Mouse (Mus musculus) kidney, embryonic 15.5 days (tissue): ENCODE results near the gene Rab31. TPM values are rescaled to one million over a fixed set of nuclear protein-coding genes. Genes with fewer than 3 reads are reported as not detected.

Source experiments
- ATAC-seq: fragments of 200-750 bp; cut with Nextera tagmentation; replicated peaks from 2 replicates; pipeline ENCODE4 v1.8.0; 2017; ENCODE audit warnings: moderate TSS enrichment; ENCODE audit not compliant: low FRiP score
- H3K27ac ChIP-seq: fragments of 300-500 bp; sonication (generic); 2 replicates; pipeline ENCODE4 v1.5.1; 2015; ENCODE audit warnings: mild to moderate bottlenecking, inconsistent platforms
- H3K27me3 ChIP-seq: fragments of 300-500 bp; sonication (generic); 2 replicates; pipeline ENCODE4 v1.6.1; 2015; ENCODE audit warnings: inconsistent platforms
- H3K36me3 ChIP-seq: fragments of 300-500 bp; sonication (generic); 2 replicates; pipeline ENCODE4 v1.6.1; 2015; ENCODE audit warnings: inconsistent platforms
- H3K4me1 ChIP-seq: fragments of 300-500 bp; sonication (generic); 2 replicates; pipeline ENCODE4 v1.6.1; 2015; ENCODE audit warnings: inconsistent platforms
- H3K4me2 ChIP-seq: fragments of 300-500 bp; sonication (generic); 2 replicates; pipeline ENCODE4 v1.6.1; 2015; ENCODE audit warnings: moderate library complexity, mild to moderate bottlenecking, inconsistent platforms
- H3K4me3 ChIP-seq: fragments of 300-500 bp; sonication (generic); replicated peaks from 2 replicates; pipeline ENCODE4 v1.5.1; 2015; ENCODE audit warnings: mild to moderate bottlenecking, inconsistent platforms
- H3K9ac ChIP-seq: fragments of 300-500 bp; sonication (generic); 2 replicates; pipeline ENCODE4 v1.6.1; 2015; ENCODE audit warnings: mild to moderate bottlenecking, inconsistent platforms
- H3K9me3 ChIP-seq: fragments of 300-500 bp; sonication (generic); replicated peaks from 2 replicates; pipeline ENCODE4 v1.6.1; 2016; ENCODE audit warnings: inconsistent platforms
- WGBS: fragments of 180-500 bp; shearing (Covaris S2); methylation state at CpG from one replicate; pipeline ENCODE4 v1.1.7; 2015; ENCODE audit warnings: mixed read lengths; 5-methylcytosine and 5-hydroxymethylcytosine counted together
- polyA plus RNA-seq: library from polyadenylated mRNA; unstranded; fragments of >200 nt; fragmentation: Nextera tagmentation; extraction: Ambion mirVana; gene quantifications from 2 replicates; pipeline ENCODE4 v1.2.1, GENCODE M21; 2015

The Rab31 gene
- polyA plus RNA-seq: 32.9 and 33.6 TPM in 2 replicates

GRCm38 (mm10) chr17:65771951-65772934, at the start of gene Rab31:
Gene Rab31, minus strand, starts transcription at chr17:65772752.
- no peaks in the 10 kb centered on the region for H3K27me3 ChIP-seq
- H3K4me1 ChIP-seq: peaks cover 43% of the 10 kb centered on the region
- no peaks in the 10 kb centered on the region for H3K36me3 ChIP-seq
- H3K4me3 ChIP-seq: peak within 1 kb of the TSS; percentile 77
- H3K27ac ChIP-seq: peak within 1 kb of the TSS; percentile 58
- peak within 1 kb of the TSS; percentile 71 for H3K9ac ChIP-seq
- peak; percentile 90 for ATAC-seq
- H3K9me3 ChIP-seq: no peaks in the 10 kb centered on the region
- under 1% methylated on average over 75 of the region's 75 CpGs for WGBS
- H3K4me2 ChIP-seq: peak within 1 kb of the TSS; percentile 98

DNA sequence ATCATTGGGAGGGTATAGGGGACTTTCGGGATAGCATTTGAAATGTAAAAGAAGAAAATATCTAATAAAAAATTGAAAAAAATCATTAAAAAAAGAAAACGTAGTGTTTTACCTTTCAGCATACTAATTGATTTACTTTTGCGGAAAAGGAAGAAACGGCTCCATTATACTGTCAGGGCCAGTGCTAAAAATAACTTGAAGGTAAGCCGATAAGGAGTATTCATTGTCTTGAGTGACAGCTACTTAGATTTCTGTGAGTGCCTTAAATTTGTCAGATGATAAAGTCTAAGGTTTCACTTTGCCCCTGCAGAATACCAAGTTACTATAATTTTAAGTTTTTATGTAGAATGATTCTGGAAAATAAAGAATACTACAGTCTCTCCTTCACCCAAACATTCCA, 47.6 kb upstream of the Rab31 start:
- peaks cover 90% of the 10 kb centered on the region for H3K36me3 ChIP-seq
- ATAC-seq: no peak
- WGBS: 69% methylated on average over 5 of the region's 5 CpGs
- no peaks in the 10 kb centered on the region for H3K9me3 ChIP-seq
- no peak overlapping the region for H3K27ac ChIP-seq
- H3K4me2 ChIP-seq: no peak overlapping the region
- no peaks in the 10 kb centered on the region for H3K27me3 ChIP-seq
- no peak overlapping the region for H3K9ac ChIP-seq
- H3K4me1 ChIP-seq: no peaks in the 10 kb centered on the region
- no peak overlapping the region for H3K4me3 ChIP-seq

DNA sequence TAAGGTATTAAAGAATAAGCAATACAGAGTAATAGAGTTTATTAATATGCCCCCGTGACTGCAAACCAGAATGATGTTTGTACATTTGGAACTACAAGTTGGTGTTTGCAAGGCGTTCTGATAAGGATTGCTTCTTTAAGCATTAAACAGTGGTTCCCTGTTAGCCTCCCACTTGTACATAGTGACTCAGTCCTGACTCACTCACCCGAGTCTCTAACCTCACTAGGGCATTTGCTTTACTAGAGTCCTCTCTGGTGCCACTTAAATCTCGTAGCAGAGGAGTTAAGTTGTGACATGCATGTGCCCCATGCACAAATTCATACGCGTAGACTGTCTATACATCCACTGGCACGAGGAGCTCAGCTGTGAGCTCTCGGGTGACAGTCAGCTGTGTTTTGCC, 41.2 kb upstream of the Rab31 start:
- Histone ChIP-seq H3K36me3 (peaks cover 85% of the 10 kb centered on the region), H3K4me3 (no peak overlapping the region), H3K27me3 (no peaks in the 10 kb centered on the region), H3K9me3 (no peaks in the 10 kb centered on the region), H3K9ac (no peak overlapping the region), H3K4me2 (no peak overlapping the region), H3K4me1 (no peaks in the 10 kb centered on the region), H3K27ac (no peak overlapping the region)
- WGBS: 86% methylated on average over 8 of the region's 8 CpGs
- ATAC-seq: no peak

DNA sequence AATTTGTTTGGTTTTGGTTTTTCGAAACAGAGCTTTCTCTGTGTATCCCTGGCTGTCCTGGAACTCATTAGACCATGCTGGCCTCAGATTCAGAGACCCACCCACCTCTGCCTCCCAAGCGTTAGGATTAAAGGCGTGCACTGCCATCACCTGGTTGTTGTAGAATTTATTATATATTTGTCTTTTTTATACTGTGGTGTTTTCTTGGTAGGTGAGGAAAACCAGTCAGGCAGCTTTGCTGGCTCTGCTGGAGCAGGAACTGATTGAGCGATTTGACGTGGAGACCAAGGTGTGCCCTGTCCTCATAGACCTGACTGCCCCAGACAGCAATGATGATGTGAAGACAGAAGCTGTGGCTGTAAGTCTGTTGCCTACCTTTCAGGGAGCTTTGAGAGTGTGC, 38.5 kb upstream of the Rab31 start:
- no peak for ATAC-seq
- Histone ChIP-seq H3K9me3 (no peaks in the 10 kb centered on the region), H3K27me3 (no peaks in the 10 kb centered on the region), H3K9ac (no peak overlapping the region), H3K4me2 (no peak overlapping the region), H3K27ac (no peak overlapping the region), H3K4me1 (no peaks in the 10 kb centered on the region), H3K4me3 (no peak overlapping the region), H3K36me3 (peaks cover 62% of the 10 kb centered on the region)
- WGBS: 82% methylated on average over 5 of the region's 5 CpGs

- WGBS: 85% methylated on average over 2 of the region's 2 CpGs
- peaks cover 34% of the 10 kb centered on the region for H3K36me3 ChIP-seq
Measured at GRCm38 (mm10) chr17:65806416-65806815, 33.9 kb upstream of the Rab31 start.

DNA sequence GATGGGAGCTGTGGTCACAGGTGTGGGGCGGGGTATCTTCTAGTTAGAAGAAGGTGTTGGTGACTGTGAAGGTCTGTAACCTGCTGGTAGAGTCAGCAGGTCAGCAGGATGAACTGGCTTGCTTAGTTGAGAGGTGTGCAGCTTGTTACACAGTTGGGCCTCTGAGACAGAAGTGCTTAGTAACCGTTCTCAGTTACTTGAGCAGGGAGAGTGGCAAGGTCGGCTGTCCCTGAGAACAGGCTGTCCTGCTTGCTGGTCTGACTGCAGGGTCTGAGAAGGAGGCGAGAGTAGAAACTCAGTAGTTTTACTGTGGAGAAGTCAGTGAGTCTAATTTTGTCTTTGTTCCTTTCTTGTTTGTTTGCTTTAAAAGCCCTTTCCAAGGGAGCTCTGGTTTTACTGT, 33.4 kb upstream of the Rab31 start:
- WGBS: 65% methylated on average over 4 of the region's 4 CpGs

More at GRCm38 (mm10) chr17:65806416-65806815, 33.9 kb upstream of the Rab31 start:
- H3K9ac ChIP-seq: no peak overlapping the region
- H3K27ac ChIP-seq: no peak overlapping the region
- no peaks in the 10 kb centered on the region for H3K4me1 ChIP-seq
- H3K27me3 ChIP-seq: no peaks in the 10 kb centered on the region
- H3K4me2 ChIP-seq: no peak overlapping the region
- H3K4me3 ChIP-seq: no peak overlapping the region
- no peak for ATAC-seq
- H3K9me3 ChIP-seq: no peaks in the 10 kb centered on the region

DNA sequence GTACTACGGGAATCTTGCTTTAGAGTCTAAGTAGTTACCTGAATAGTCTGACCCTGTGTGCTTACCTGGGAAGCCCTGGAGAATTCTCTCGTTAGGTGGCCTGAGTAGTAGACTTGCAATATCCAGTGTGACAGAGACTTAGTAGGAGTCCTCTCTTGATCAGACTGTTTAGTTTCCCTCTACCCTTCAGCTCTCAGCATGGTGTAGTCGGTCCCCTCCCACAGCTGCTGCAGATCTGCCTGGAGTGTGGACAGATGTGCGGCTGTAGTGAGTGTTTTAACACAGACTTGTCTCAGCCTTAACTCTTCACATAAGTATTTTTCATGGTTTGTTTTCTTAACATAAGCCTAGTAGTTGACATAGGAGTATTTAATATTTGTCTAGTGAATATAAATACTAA, 29.5 kb upstream of the Rab31 start:
- Histone ChIP-seq H3K36me3 (peaks cover 15% of the 10 kb centered on the region), H3K4me1 (0 out of 2 replicates have a peak, but pooled peaks cover 2% of the 10 kb centered on the region), H3K4me3 (no peak overlapping the region), H3K27ac (no peak overlapping the region), H3K27me3 (no peaks in the 10 kb centered on the region), H3K4me2 (no peak overlapping the region), H3K9me3 (no peaks in the 10 kb centered on the region), H3K9ac (no peak overlapping the region)
- ATAC-seq: no peak
- WGBS: 78% methylated on average over 4 of the region's 4 CpGs

More for the DNA sequence above, 33.4 kb upstream of the Rab31 start:
- Histone ChIP-seq H3K27me3 (no peaks in the 10 kb centered on the region), H3K9ac (no peak overlapping the region), H3K4me2 (no peak overlapping the region), H3K4me3 (no peak overlapping the region), H3K4me1 (no peaks in the 10 kb centered on the region), H3K9me3 (no peaks in the 10 kb centered on the region), H3K27ac (no peak overlapping the region), H3K36me3 (peaks cover 29% of the 10 kb centered on the region)
- no peak for ATAC-seq

DNA sequence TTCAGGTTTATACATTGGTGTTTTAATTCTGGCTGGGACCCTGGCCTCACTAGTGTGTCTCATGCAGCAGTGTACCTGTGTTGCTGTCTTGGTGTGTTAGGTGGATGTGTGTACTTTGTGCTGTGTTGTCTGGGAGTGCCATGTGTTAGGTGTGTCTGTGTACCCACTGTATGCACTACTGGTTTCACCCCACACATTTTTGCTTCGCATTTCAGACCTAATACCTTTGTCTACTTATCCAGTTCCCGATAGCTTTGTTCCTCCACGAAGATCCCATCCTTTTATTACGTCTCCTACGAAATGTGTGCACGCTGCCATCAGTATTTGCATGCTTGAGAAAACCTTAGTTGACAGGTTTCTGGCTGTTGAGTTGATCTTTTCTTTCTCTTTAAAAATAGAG, 27.9 kb upstream of the Rab31 start:
- ATAC-seq: no peak
- Histone ChIP-seq H3K27ac (no peak overlapping the region), H3K27me3 (no peaks in the 10 kb centered on the region), H3K4me1 (0 out of 2 replicates have a peak, but pooled peaks cover 2% of the 10 kb centered on the region), H3K36me3 (peaks cover 15% of the 10 kb centered on the region), H3K9me3 (no peaks in the 10 kb centered on the region), H3K4me2 (no peak overlapping the region), H3K9ac (no peak overlapping the region), H3K4me3 (no peak overlapping the region)
- WGBS: 86% methylated on average over 6 of the region's 6 CpGs

- Histone ChIP-seq H3K4me3 (no peak overlapping the region), H3K4me2 (no peak overlapping the region), H3K36me3 (peaks cover 16% of the 10 kb centered on the region), H3K27me3 (no peaks in the 10 kb centered on the region), H3K27ac (no peak overlapping the region), H3K9ac (no peak overlapping the region), H3K9me3 (no peaks in the 10 kb centered on the region), H3K4me1 (0 out of 2 replicates have a peak, but pooled peaks cover 2% of the 10 kb centered on the region)
- 83% methylated on average over 1 of the region's 1 CpGs for whole genome bisulfite sequencing
- no peak for ATAC-seq
Measured at GRCm38 (mm10) chr17:65799353-65799752, 26.8 kb upstream of the Rab31 start.

DNA sequence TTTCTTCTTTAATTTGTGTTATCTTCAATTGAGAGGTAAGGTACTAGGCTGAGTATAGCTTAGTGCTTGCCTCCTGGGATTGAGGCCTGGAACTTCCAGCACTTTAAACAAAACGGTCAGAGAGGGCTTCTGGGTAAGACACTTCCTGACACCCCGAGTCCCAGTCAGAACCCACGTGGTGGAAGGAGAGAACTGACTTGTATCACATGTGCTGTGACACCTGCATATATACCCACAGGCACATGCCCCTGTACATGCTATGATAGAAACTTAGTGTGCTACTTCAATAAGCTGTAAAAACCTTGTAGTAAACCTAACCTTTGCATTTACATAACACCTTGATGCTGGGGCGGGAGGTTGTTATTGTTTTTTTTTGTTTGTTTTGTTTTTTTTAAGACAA, 25.9 kb upstream of the Rab31 start:
- no peak overlapping the region for H3K9ac ChIP-seq
- H3K4me1 ChIP-seq: 0 out of 2 replicates have a peak, but pooled peaks cover 2% of the 10 kb centered on the region
- no peaks in the 10 kb centered on the region for H3K9me3 ChIP-seq
- H3K27ac ChIP-seq: no peak overlapping the region
- no peak overlapping the region for H3K4me3 ChIP-seq
- no peak overlapping the region for H3K4me2 ChIP-seq
- no peak for ATAC-seq
- 69% methylated on average over 4 of the region's 4 CpGs for WGBS
- no peaks in the 10 kb centered on the region for H3K27me3 ChIP-seq
- H3K36me3 ChIP-seq: peaks cover 9% of the 10 kb centered on the region; the same call in 1 of the 2 replicates

- H3K4me1 ChIP-seq: 0 out of 2 replicates have a peak, but pooled peaks cover 2% of the 10 kb centered on the region
Measured at GRCm38 (mm10) chr17:65796056-65796455, 23.5 kb upstream of the Rab31 start.

GRCm38 (mm10) chr17:65794096-65794850, 21.7 kb upstream of the Rab31 start:
- ATAC-seq: no peak

More at GRCm38 (mm10) chr17:65796056-65796455, 23.5 kb upstream of the Rab31 start:
- H3K36me3 ChIP-seq: peaks cover 9% of the 10 kb centered on the region; the same call in 1 of the 2 replicates
- no peak overlapping the region for H3K27ac ChIP-seq
- H3K4me3 ChIP-seq: no peak overlapping the region
- H3K27me3 ChIP-seq: no peaks in the 10 kb centered on the region
- 94% methylated on average over 7 of the region's 7 CpGs for WGBS
- no peak for ATAC-seq
- H3K9ac ChIP-seq: no peak overlapping the region
- no peak overlapping the region for H3K4me2 ChIP-seq
- H3K9me3 ChIP-seq: no peaks in the 10 kb centered on the region

More at GRCm38 (mm10) chr17:65794096-65794850, 21.7 kb upstream of the Rab31 start:
- 76% methylated on average over 13 of the region's 13 CpGs for WGBS
- H3K4me1 ChIP-seq: 0 out of 2 replicates have a peak, but pooled peaks cover 3% of the 10 kb centered on the region
- H3K9ac ChIP-seq: no peak overlapping the region
- H3K27me3 ChIP-seq: no peaks in the 10 kb centered on the region
- H3K4me3 ChIP-seq: no peak overlapping the region
- no peaks in the 10 kb centered on the region for H3K9me3 ChIP-seq
- H3K27ac ChIP-seq: no peak overlapping the region
- H3K36me3 ChIP-seq: peaks cover 9% of the 10 kb centered on the region; the same call in 1 of the 2 replicates
- H3K4me2 ChIP-seq: no peak overlapping the region
